Mouse (Mus musculus): ENCODE results near the gene Pacsin1. TPM values are rescaled to one million over a fixed set of nuclear protein-coding genes. Genes with fewer than 3 reads are reported as not detected.

Gene Pacsin1
- total and polyA plus RNA-seq, 2 experiments from 2014 or later = 38.7 to 62.5 TPM

DNA sequence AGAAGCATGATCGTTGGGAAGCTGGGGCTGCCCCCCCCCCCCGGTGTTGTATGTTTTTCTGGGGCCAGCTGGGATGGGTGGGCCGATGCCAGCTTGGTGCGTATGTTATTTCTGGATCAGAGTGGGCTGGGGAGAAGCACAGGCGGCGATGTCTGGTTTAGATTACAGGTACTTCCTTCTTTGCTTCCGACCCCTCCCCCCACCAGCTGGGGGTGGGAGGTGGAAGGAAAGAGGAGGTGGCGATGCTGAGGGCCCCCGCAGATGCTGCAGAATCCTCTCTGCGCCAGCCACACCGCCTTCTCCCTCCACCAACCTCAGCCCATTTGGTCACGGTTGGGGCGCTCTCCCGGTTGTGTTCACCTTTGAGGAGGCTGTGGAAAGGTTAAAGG is 696 bp downstream of the Pacsin1 start:
- H3K4me2 ChIP-seq (ENCODE audit: low read depth) = peak overlapping the region; percentile 73
- H3K9me3 ChIP-seq (ENCODE audit: low read length) = no peaks in the 10 kb centered on the region
- peak overlapping the region; percentile 42 for H3K27ac ChIP-seq (ENCODE audit: low read depth, low read length)
- 3% methylated on average over 14 of the region's 14 CpGs for WGBS
- H3K27me3 ChIP-seq (ENCODE audit: insufficient read depth, low read length) = no peaks in the 10 kb centered on the region
- no peaks in the 10 kb centered on the region for H3K36me3 ChIP-seq (ENCODE audit: insufficient read depth)
- peaks cover 4% of the 10 kb centered on the region for H3K4me1 ChIP-seq (ENCODE audit: insufficient read depth)
- DNase-seq = peak; percentile 77
- ATAC-seq = peak; percentile 62
- no peak for TF ChIP-seq CTCF (IDR thresholded peaks at IDR 0.05; ENCODE audit: low read depth)
- peak overlapping the region; percentile 80 for H3K9ac ChIP-seq
- peak overlapping the region; percentile 68 for H3K4me3 ChIP-seq (ENCODE audit: low read depth, low read length)

DNA sequence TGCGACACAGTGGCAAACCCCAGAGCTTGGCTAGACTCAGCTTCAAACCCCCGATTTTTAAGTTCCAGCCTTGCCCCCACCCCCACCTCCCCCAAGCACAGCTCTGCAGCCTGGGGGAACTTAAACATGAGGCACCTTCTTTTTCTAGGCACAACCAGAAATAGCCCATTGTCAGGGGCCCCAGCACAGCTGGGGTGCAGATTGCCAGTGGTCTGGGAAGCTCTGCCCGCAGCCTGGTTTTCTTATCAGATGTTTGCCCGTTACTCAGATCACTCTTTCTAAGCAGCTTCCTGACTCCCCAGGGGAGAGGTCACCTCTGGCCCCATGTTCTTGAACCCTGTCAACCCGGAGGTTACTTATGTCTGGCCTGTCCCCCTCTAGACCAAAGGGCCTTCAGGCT is 1.1 kb downstream of the Pacsin1 start:
- H3K36me3 ChIP-seq (ENCODE audit: insufficient read depth) = no peaks in the 10 kb centered on the region
- peak overlapping the region; percentile 68 for H3K4me3 ChIP-seq (ENCODE audit: low read depth, low read length)
- DNase-seq = no peak
- H3K9ac ChIP-seq = peak overlapping the region; percentile 80
- peak overlapping the region; percentile 73 for H3K4me2 ChIP-seq (ENCODE audit: low read depth)
- H3K9me3 ChIP-seq (ENCODE audit: low read length) = no peaks in the 10 kb centered on the region
- 0 out of 2 replicates have a peak overlapping the region, but pooled peaks have one; percentile 42 for H3K27ac ChIP-seq (ENCODE audit: low read depth, low read length)
- 37% methylated on average over 5 of the region's 5 CpGs for WGBS
- TF ChIP-seq CTCF (IDR thresholded peaks at IDR 0.05; ENCODE audit: low read depth) = no peak
- no peaks in the 10 kb centered on the region for H3K27me3 ChIP-seq (ENCODE audit: insufficient read depth, low read length)
- ATAC-seq = no peak
- peaks cover 4% of the 10 kb centered on the region for H3K4me1 ChIP-seq (ENCODE audit: insufficient read depth)

DNA sequence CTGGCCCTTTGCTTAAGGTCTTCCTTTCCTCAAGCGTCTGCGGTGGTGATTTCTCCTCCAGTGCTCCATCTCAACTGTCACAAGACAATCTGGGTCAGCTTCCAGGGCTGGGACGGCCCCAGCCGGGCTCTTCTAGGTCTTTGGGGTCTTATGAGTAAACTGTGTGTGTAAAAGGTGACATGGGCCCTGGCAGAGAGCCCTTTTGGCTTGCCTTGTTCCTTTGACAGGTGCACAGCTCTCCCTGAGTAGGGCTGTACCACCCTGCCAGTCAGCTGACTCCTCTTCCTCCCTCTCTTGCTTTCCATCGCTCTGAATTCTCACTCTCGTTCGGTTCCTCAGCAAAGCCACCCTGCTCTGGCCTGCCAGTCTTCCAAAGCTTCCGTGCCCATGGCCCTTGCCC is 1.8 kb downstream of the Pacsin1 start:
- TF ChIP-seq CTCF (IDR thresholded peaks at IDR 0.05; ENCODE audit: low read depth) = no peak
- ATAC-seq (no peak), DNase-seq (no peak)
- no peak overlapping the region for H3K9ac ChIP-seq
- H3K27ac ChIP-seq (ENCODE audit: low read depth, low read length) = no peak overlapping the region
- H3K9me3 ChIP-seq (ENCODE audit: low read length) = no peaks in the 10 kb centered on the region
- peaks cover 4% of the 10 kb centered on the region for H3K4me1 ChIP-seq (ENCODE audit: insufficient read depth)
- H3K4me2 ChIP-seq (ENCODE audit: low read depth) = peak overlapping the region; percentile 73
- H3K36me3 ChIP-seq (ENCODE audit: insufficient read depth) = no peaks in the 10 kb centered on the region
- WGBS = 68% methylated on average over 8 of the region's 8 CpGs
- H3K27me3 ChIP-seq (ENCODE audit: insufficient read depth, low read length) = no peaks in the 10 kb centered on the region
- H3K4me3 ChIP-seq (ENCODE audit: low read depth, low read length) = no peak overlapping the region

DNA sequence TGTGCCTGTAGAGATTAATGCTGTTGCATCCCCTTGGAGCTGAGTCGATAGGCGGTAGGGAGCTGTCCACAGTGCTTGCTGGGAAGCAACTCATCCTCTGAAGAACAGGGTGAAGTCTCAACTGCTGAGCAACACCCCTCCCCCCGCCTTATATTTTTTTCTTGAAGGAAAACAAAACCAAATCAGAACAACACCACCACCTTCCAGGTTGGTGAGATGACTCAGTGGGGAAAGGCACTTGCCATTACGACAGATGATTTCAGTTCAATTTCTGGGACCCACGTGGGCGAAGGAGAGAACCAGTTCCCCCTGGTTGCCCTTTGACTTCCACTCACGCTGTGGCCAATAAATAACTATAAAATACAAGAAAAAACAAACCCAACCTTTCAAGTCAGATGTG is 3.5 kb downstream of the Pacsin1 start:
- peaks cover 4% of the 10 kb centered on the region for H3K4me1 ChIP-seq (ENCODE audit: insufficient read depth)
- WGBS = 79% methylated on average over 7 of the region's 7 CpGs
- no peaks in the 10 kb centered on the region for H3K36me3 ChIP-seq (ENCODE audit: insufficient read depth)
- no peak overlapping the region for H3K27ac ChIP-seq (ENCODE audit: low read depth, low read length)
- no peak for TF ChIP-seq CTCF (IDR thresholded peaks at IDR 0.05; ENCODE audit: low read depth)
- H3K9me3 ChIP-seq (ENCODE audit: low read length) = no peaks in the 10 kb centered on the region
- no peaks in the 10 kb centered on the region for H3K27me3 ChIP-seq (ENCODE audit: insufficient read depth, low read length)
- H3K4me2 ChIP-seq (ENCODE audit: low read depth) = no peak overlapping the region
- H3K9ac ChIP-seq = no peak overlapping the region
- ATAC-seq = no peak
- no peak overlapping the region for H3K4me3 ChIP-seq (ENCODE audit: low read depth, low read length)
- no peak for DNase-seq

DNA sequence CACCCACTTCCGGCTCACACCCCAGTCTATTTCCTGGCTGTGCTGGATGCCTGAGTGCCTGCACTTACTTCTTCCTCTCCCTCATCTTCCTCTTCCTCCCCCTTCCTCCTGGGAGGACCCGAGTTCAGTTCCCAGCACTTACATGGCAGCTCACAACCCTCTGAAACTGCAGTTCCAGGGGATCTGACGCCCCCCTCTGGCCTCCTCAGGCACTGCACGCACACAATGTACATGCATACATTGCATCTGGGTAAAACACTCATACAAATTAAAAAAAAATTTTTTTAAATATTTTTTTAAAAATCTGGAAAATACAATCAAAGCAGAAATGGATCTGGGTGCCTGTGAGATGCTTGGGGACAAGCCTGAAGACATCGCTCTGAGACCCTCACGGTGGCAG is 16.4 kb downstream of the Pacsin1 start:
- no peak for ATAC-seq
- Histone ChIP-seq H3K4me1 (ENCODE audit: insufficient read depth) (no peaks in the 10 kb centered on the region), H3K27ac (ENCODE audit: low read depth, low read length) (no peak overlapping the region), H3K36me3 (ENCODE audit: insufficient read depth) (no peaks in the 10 kb centered on the region), H3K9me3 (ENCODE audit: low read length) (no peaks in the 10 kb centered on the region), H3K4me3 (ENCODE audit: low read depth, low read length) (no peak overlapping the region), H3K9ac (no peak overlapping the region), H3K4me2 (ENCODE audit: low read depth) (no peak overlapping the region), H3K27me3 (ENCODE audit: insufficient read depth, low read length) (no peaks in the 10 kb centered on the region)
- WGBS = 87% methylated on average over 6 of the region's 6 CpGs
- DNase-seq = no peak
- 0 out of 2 replicates have a peak, but pooled peaks have one; percentile 7 for TF ChIP-seq CTCF (IDR thresholded peaks at IDR 0.05; ENCODE audit: low read depth)

DNA sequence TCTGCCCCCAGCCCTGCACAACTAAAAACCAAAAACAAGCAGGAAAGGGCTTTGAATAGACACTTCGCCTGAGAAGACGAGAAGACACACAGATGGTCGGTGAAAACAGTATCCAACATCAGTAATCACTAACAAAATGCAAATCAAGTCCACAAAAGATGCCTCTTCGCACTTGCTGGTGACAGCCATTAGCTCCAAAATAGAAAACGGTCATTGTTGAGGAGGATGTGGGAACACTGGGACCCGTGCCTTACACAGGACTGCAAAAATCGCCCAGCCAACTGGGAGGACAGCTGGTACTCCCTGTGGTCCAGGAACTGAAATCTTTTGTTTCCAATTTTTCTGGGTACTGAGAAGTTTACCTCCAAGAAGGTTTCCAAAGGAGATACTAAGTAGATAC is 18.6 kb downstream of the Pacsin1 start:
- Histone ChIP-seq H3K9me3 (ENCODE audit: low read length) (no peaks in the 10 kb centered on the region), H3K4me3 (ENCODE audit: low read depth, low read length) (no peak overlapping the region), H3K9ac (no peak overlapping the region), H3K36me3 (ENCODE audit: insufficient read depth) (no peaks in the 10 kb centered on the region), H3K27me3 (ENCODE audit: insufficient read depth, low read length) (no peaks in the 10 kb centered on the region), H3K4me2 (ENCODE audit: low read depth) (no peak overlapping the region), H3K4me1 (ENCODE audit: insufficient read depth) (peaks cover 4% of the 10 kb centered on the region; the same call in 1 of the 2 replicates), H3K27ac (ENCODE audit: low read depth, low read length) (no peak overlapping the region)
- ATAC-seq (no peak), DNase-seq (peak; percentile 34)
- WGBS = 26% methylated on average over 7 of the region's 7 CpGs
- no peak for TF ChIP-seq CTCF (IDR thresholded peaks at IDR 0.05; ENCODE audit: low read depth)

DNA sequence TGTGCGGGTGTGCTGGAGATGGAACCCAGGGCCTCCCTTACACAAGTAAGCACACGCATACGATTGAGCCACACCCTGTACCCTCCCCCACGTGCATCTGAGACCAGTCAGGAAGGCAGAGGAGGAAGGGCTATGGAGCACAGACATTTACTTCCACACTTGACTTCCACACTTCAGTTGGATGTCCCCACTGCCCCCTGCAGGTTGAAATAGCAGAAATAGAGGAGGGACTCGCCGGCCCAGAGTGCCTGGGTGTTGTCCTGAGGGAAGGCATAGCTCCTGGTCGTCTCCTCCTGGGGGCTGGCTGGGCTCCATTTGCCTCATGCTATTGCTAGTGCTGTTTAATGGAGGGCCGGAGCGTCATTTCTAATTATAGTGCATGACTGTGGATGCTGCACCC is 20.1 kb downstream of the Pacsin1 start:
- peak; percentile 32 for TF ChIP-seq CTCF (IDR thresholded peaks at IDR 0.05; ENCODE audit: low read depth)
- no peak overlapping the region for H3K9ac ChIP-seq
- H3K36me3 ChIP-seq (ENCODE audit: insufficient read depth) = no peaks in the 10 kb centered on the region

More for the DNA sequence above, 20.1 kb downstream of the Pacsin1 start:
- Histone ChIP-seq H3K4me3 (ENCODE audit: low read depth, low read length) (no peak overlapping the region), H3K27me3 (ENCODE audit: insufficient read depth, low read length) (no peaks in the 10 kb centered on the region), H3K4me1 (ENCODE audit: insufficient read depth) (peaks cover 15% of the 10 kb centered on the region; the same call in 1 of the 2 replicates), H3K9me3 (ENCODE audit: low read length) (no peaks in the 10 kb centered on the region), H3K27ac (ENCODE audit: low read depth, low read length) (no peak overlapping the region), H3K4me2 (ENCODE audit: low read depth) (no peak overlapping the region)
- WGBS = 60% methylated on average over 9 of the region's 9 CpGs
- DNase-seq (no peak), ATAC-seq (no peak)

Measured in forebrain, postnatal 0 days (tissue).